Mouse (Mus musculus) forebrain, embryonic 15.5 days (tissue): ENCODE data around the gene A1cf. TPM values are rescaled to one million over a fixed set of nuclear protein-coding genes. Genes with fewer than 3 reads are reported as not detected.

Experiments
- ATAC-seq: fragments of 200-750 bp; cut with Nextera tagmentation; replicated peaks from 2 replicates; pipeline ENCODE4 v1.8.0; 2017; ENCODE audit warnings: mild to moderate bottlenecking, moderate TSS enrichment, moderate library complexity
- H3K27ac ChIP-seq: fragments of 300-500 bp; sonication (generic); replicated peaks from 2 replicates; pipeline ENCODE4 v1.5.1; 2015; ENCODE audit warnings: mild to moderate bottlenecking, inconsistent platforms
- H3K27me3 ChIP-seq: fragments of 300-500 bp; sonication (generic); 2 replicates; pipeline ENCODE4 v1.6.1; 2015; ENCODE audit warnings: inconsistent platforms
- H3K36me3 ChIP-seq: fragments of 300-500 bp; sonication (generic); 2 replicates; pipeline ENCODE4 v1.6.1; 2015; ENCODE audit warnings: mild to moderate bottlenecking, inconsistent platforms
- H3K4me1 ChIP-seq: fragments of 300-500 bp; sonication (generic); 2 replicates; pipeline ENCODE4 v1.6.1; 2015; ENCODE audit warnings: inconsistent platforms
- H3K4me2 ChIP-seq: fragments of 300-500 bp; sonication (generic); replicated peaks from 2 replicates; pipeline ENCODE4 v1.6.1; 2015; ENCODE audit warnings: mild to moderate bottlenecking, inconsistent platforms
- H3K4me3 ChIP-seq: fragments of 300-500 bp; sonication (generic); 2 replicates; pipeline ENCODE4 v1.5.1; 2015; ENCODE audit warnings: mild to moderate bottlenecking, inconsistent platforms
- H3K9ac ChIP-seq: fragments of 300-500 bp; sonication (generic); replicated peaks from 2 replicates; pipeline ENCODE4 v1.6.1; 2015; ENCODE audit warnings: mild to moderate bottlenecking, inconsistent platforms
- H3K9me3 ChIP-seq: fragments of 300-500 bp; sonication (generic); 2 replicates; pipeline ENCODE4 v1.6.1; 2016; ENCODE audit warnings: inconsistent platforms
- WGBS: fragments of 180-500 bp; shearing (Covaris S2); methylation state at CpG from one replicate; pipeline ENCODE4 v1.1.7; 2015; ENCODE audit warnings: mixed read lengths; 5-methylcytosine and 5-hydroxymethylcytosine counted together
- polyA plus RNA-seq: library from polyadenylated mRNA; unstranded; fragments of >200 nt; fragmentation: Nextera tagmentation; extraction: Ambion mirVana; gene quantifications from 2 replicates; pipeline ENCODE4 v1.2.1, GENCODE M21; 2015

A1cf gene
- not detected in 2 replicates for polyA plus RNA-seq

DNA sequence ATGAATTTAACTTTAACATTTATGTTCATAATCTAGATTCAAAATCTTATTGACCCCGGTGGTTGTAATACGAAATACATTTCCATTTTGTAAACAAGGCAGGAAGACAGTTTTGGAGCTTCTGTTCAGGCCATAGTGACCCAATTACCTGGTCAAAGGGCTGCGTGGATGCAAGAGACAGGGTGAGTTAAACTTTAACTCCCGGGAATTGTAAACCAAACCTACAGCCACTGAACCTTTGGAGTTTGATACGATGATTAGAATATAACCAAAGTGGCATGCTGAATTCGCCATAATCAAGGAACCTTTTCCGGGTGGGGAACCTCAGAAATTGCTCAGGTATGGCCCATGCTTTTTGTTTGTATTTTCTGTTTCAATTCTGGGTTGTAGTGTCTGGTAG lies at the start of gene A1cf:
Gene A1cf (plus strand): TSS at position 244 of the 400 bp plus-strand sequence.
- H3K9ac ChIP-seq = no peak within 1 kb of the TSS
- no peak within 1 kb of the TSS for H3K4me2 ChIP-seq
- no peaks in the 10 kb centered on the region for H3K4me1 ChIP-seq
- H3K36me3 ChIP-seq = no peaks in the 10 kb centered on the region
- WGBS = 93% methylated on average over 7 of the region's 7 CpGs
- H3K9me3 ChIP-seq = no peaks in the 10 kb centered on the region
- no peaks in the 10 kb centered on the region for H3K27me3 ChIP-seq
- H3K27ac ChIP-seq = no peak within 1 kb of the TSS
- ATAC-seq = no peak
- H3K4me3 ChIP-seq = no peak within 1 kb of the TSS

- no peaks in the 10 kb centered on the region for H3K27me3 ChIP-seq
- ATAC-seq = no peak
- no peak overlapping the region for H3K4me3 ChIP-seq
- H3K36me3 ChIP-seq = no peaks in the 10 kb centered on the region
- no peaks in the 10 kb centered on the region for H3K4me1 ChIP-seq
- H3K9me3 ChIP-seq = no peaks in the 10 kb centered on the region
- H3K27ac ChIP-seq = no peak overlapping the region
- H3K9ac ChIP-seq = no peak overlapping the region
- no peak overlapping the region for H3K4me2 ChIP-seq
- 93% methylated on average over 5 of the region's 5 CpGs for WGBS
Measured at GRCm38 (mm10) chr19:31834250-31834649, 34.3 kb upstream of the A1cf start.

- Histone ChIP-seq H3K4me2 (no peak overlapping the region), H3K27me3 (no peaks in the 10 kb centered on the region), H3K4me3 (no peak overlapping the region), H3K4me1 (no peaks in the 10 kb centered on the region), H3K9ac (no peak overlapping the region), H3K9me3 (no peaks in the 10 kb centered on the region), H3K27ac (no peak overlapping the region), H3K36me3 (no peaks in the 10 kb centered on the region)
- ATAC-seq = no peak
- WGBS = 37% methylated on average over 3 of the region's 3 CpGs
Measured at GRCm38 (mm10) chr19:31861909-31862308, 6.7 kb upstream of the A1cf start.

DNA sequence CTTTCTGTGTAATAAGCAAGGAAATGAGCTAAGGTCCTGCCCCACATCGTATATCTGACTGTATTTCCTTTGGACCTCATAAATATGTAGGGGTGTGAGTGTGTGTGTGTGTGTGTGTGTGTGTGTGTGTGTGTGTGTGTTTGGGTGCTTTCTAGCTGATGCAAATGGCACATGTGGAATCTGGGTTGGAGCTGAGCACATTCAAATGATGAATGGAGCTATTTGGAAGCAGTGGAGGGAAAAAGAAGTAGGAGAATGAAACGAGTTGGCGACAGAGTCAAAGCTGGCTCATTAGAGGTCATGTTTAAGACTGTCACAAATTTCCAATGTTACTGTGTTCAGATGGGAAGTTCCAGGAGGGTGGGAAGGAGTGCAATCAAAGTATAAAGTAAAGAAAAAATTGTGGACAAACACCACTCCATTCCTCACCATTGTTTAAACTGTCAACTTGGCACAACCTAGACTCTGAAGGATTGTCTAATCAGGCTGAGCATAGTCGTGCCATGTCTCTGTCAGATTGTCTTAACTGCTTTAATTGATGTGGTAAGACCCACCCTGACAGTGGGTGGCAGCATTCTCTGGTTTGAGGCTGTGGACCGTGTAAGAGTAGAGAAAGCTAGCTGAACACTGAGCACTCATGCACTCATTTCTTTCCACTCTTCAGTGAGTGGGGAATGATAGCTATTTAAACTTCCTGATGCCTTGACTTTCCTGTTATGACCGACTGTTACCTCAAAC lies 5.9 kb upstream of the A1cf start:
- 31% methylated on average over 6 of the region's 6 CpGs for WGBS
- Histone ChIP-seq H3K4me3 (no peak overlapping the region), H3K4me1 (no peaks in the 10 kb centered on the region), H3K9ac (no peak overlapping the region), H3K27me3 (no peaks in the 10 kb centered on the region), H3K9me3 (no peaks in the 10 kb centered on the region), H3K27ac (no peak overlapping the region), H3K4me2 (no peak overlapping the region), H3K36me3 (no peaks in the 10 kb centered on the region)
- peak; percentile 89 for ATAC-seq

- Histone ChIP-seq H3K27me3 (no peaks in the 10 kb centered on the region), H3K4me3 (no peak overlapping the region), H3K9ac (no peak overlapping the region), H3K36me3 (no peaks in the 10 kb centered on the region), H3K27ac (no peak overlapping the region), H3K4me1 (no peaks in the 10 kb centered on the region), H3K9me3 (no peaks in the 10 kb centered on the region), H3K4me2 (no peak overlapping the region)
- 89% methylated on average over 4 of the region's 4 CpGs for WGBS
- ATAC-seq = no peak
Measured at GRCm38 (mm10) chr19:31865451-31865850, 3.1 kb upstream of the A1cf start.

DNA sequence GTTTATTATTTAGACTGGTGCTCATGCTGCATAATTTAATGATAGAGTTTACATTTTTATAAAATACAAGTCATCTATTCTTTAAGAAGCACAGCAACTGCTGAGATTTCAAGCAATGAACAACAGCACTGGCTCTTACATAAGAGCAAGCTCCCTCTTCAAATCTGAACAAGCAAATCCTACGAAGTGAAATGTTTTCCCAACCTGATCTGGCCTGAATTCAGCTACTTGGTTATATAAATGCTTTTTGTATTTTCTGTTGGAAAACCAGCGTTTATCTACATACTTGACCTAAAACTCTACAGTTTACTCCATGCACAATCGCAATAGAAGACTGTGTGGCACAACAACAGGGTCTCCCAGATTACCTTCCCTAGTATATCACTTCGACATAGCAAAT lies 488 bp upstream of the A1cf start:
- no peak for ATAC-seq
- Histone ChIP-seq H3K9ac (no peak overlapping the region), H3K4me1 (no peaks in the 10 kb centered on the region), H3K4me2 (no peak overlapping the region), H3K9me3 (no peaks in the 10 kb centered on the region), H3K27me3 (no peaks in the 10 kb centered on the region), H3K36me3 (no peaks in the 10 kb centered on the region), H3K4me3 (no peak overlapping the region), H3K27ac (no peak overlapping the region)
- 91% methylated on average over 4 of the region's 4 CpGs for WGBS

GRCm38 (mm10) chr19:31868971-31869370 lies 407 bp downstream of the A1cf start:
- no peak overlapping the region for H3K9ac ChIP-seq

GRCm38 (mm10) chr19:31871377-31871776 lies 2.8 kb downstream of the A1cf start:
- no peak overlapping the region for H3K27ac ChIP-seq
- no peaks in the 10 kb centered on the region for H3K4me1 ChIP-seq
- WGBS = 81% methylated on average over 2 of the region's 2 CpGs
- H3K27me3 ChIP-seq = no peaks in the 10 kb centered on the region
- H3K36me3 ChIP-seq = no peaks in the 10 kb centered on the region
- H3K9ac ChIP-seq = no peak overlapping the region
- no peak overlapping the region for H3K4me3 ChIP-seq
- no peaks in the 10 kb centered on the region for H3K9me3 ChIP-seq
- H3K4me2 ChIP-seq = no peak overlapping the region
- ATAC-seq = no peak

More at GRCm38 (mm10) chr19:31868971-31869370, 407 bp downstream of the A1cf start:
- 89% methylated on average over 6 of the region's 6 CpGs for WGBS
- Histone ChIP-seq H3K4me1 (no peaks in the 10 kb centered on the region), H3K27ac (no peak overlapping the region), H3K4me3 (no peak overlapping the region), H3K27me3 (no peaks in the 10 kb centered on the region), H3K36me3 (no peaks in the 10 kb centered on the region), H3K9me3 (no peaks in the 10 kb centered on the region), H3K4me2 (no peak overlapping the region)
- no peak for ATAC-seq

GRCm38 (mm10) chr19:31877968-31878367 lies 9.4 kb downstream of the A1cf start:
- no peak overlapping the region for H3K27ac ChIP-seq
- no peak overlapping the region for H3K4me3 ChIP-seq
- 86% methylated on average over 4 of the region's 4 CpGs for WGBS
- ATAC-seq = no peak
- H3K4me1 ChIP-seq = no peaks in the 10 kb centered on the region
- no peaks in the 10 kb centered on the region for H3K9me3 ChIP-seq
- H3K4me2 ChIP-seq = no peak overlapping the region
- H3K36me3 ChIP-seq = no peaks in the 10 kb centered on the region
- H3K27me3 ChIP-seq = no peaks in the 10 kb centered on the region
- no peak overlapping the region for H3K9ac ChIP-seq

- no peaks in the 10 kb centered on the region for H3K36me3 ChIP-seq
- H3K4me1 ChIP-seq = no peaks in the 10 kb centered on the region
- H3K9ac ChIP-seq = no peak overlapping the region
- H3K4me2 ChIP-seq = no peak overlapping the region
- ATAC-seq = no peak
- no peaks in the 10 kb centered on the region for H3K9me3 ChIP-seq
- 84% methylated on average over 4 of the region's 4 CpGs for WGBS
- no peak overlapping the region for H3K27ac ChIP-seq
- no peak overlapping the region for H3K4me3 ChIP-seq
- H3K27me3 ChIP-seq = no peaks in the 10 kb centered on the region
Measured at GRCm38 (mm10) chr19:31884594-31884993, 16.0 kb downstream of the A1cf start.

DNA sequence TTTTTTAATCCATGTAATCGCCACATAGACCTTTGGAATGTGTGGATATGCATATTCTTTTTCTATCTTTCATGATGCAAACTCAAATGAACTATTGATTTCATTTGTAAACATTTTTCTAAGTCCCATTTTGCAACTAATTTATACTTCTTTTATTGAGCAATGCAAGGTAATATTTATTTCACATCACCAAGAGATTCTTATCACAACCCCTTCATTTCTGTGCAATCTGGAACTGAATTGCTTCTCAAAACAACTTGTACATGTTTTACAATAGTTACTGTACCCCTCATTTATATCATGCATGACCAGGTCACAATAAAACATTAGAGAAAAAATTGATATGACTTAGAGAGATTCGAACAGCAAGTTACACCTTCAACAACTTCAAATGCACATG lies 18.7 kb downstream of the A1cf start:
- no peak overlapping the region for H3K27ac ChIP-seq
- 90% methylated on average over 2 of the region's 2 CpGs for WGBS

DNA sequence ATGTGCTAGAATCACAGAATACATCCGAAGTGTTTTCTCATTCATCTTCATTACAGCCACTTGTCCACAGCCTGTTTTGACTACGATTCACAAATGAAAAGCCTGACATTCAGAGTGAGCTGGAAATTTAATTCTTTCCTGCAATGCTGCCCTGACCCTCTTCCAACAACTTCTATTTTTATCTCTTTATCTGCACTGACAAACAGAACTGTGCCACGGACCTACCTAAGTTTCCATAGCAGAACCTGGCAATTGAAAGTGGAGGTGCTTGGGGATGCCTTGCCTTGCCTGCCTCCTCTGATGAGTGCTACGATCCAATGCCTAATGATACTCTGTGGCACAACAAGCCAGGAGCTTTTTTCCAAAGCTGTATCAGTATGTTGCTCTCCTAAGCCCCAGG lies 21.4 kb downstream of the A1cf start:
- Histone ChIP-seq H3K27me3 (no peaks in the 10 kb centered on the region), H3K27ac (no peak overlapping the region), H3K9me3 (no peaks in the 10 kb centered on the region), H3K9ac (no peak overlapping the region), H3K36me3 (no peaks in the 10 kb centered on the region), H3K4me2 (no peak overlapping the region), H3K4me3 (no peak overlapping the region), H3K4me1 (no peaks in the 10 kb centered on the region)
- WGBS = 82% methylated on average over 4 of the region's 4 CpGs
- no peak for ATAC-seq

More for the DNA sequence above, 18.7 kb downstream of the A1cf start:
- Histone ChIP-seq H3K9me3 (no peaks in the 10 kb centered on the region), H3K4me2 (no peak overlapping the region), H3K4me3 (no peak overlapping the region), H3K27me3 (no peaks in the 10 kb centered on the region), H3K9ac (no peak overlapping the region), H3K4me1 (no peaks in the 10 kb centered on the region), H3K36me3 (no peaks in the 10 kb centered on the region)
- ATAC-seq = no peak
